Mouse (Mus musculus): ENCODE results near the gene Prr15l.

Prr15l gene

GRCm38 (mm10) chr11:96924861-96925260, 3.0 kb upstream of the Prr15l start:
- DNase-seq, result no peak

- DNase-seq, result no peak
Measured at GRCm38 (mm10) chr11:96925469-96926148, 2.3 kb upstream of the Prr15l start.

GRCm38 (mm10) chr11:96926587-96926986, 1.3 kb upstream of the Prr15l start:
- no peak for DNase-seq

- no peak for DNase-seq
Measured at GRCm38 (mm10) chr11:96928691-96929090, 787 bp downstream of the Prr15l start.

GRCm38 (mm10) chr11:96929096-96929765, 1.3 kb downstream of the Prr15l start:
- peak; percentile 5 for DNase-seq

- no peak for DNase-seq
Measured at GRCm38 (mm10) chr11:96929766-96930331, 1.9 kb downstream of the Prr15l start.

GRCm38 (mm10) chr11:96931327-96932062, 3.6 kb downstream of the Prr15l start:
- DNase-seq, result peak; percentile 3

- DNase-seq, result no peak
Measured at GRCm38 (mm10) chr11:96933562-96934276, 5.8 kb downstream of the Prr15l start.

- peak; percentile 9 for DNase-seq
Measured at GRCm38 (mm10) chr11:96934921-96935356, 7.0 kb downstream of the Prr15l start.

- no peak for DNase-seq
Measured at GRCm38 (mm10) chr11:96935872-96936650, 8.2 kb downstream of the Prr15l start.

GRCm38 (mm10) chr11:96937549-96938425, 9.9 kb downstream of the Prr15l start:
- no peak for DNase-seq

- no peak for DNase-seq
Measured at GRCm38 (mm10) chr11:96938426-96938800, 10.5 kb downstream of the Prr15l start.

- DNase-seq, result no peak
Measured at GRCm38 (mm10) chr11:96940578-96941465, 12.9 kb downstream of the Prr15l start.

GRCm38 (mm10) chr11:96941989-96942590, 14.2 kb downstream of the Prr15l start:
- DNase-seq, result no peak

- DNase-seq, result peak; percentile 96
Measured at GRCm38 (mm10) chr11:96943746-96944304, 15.9 kb downstream of the Prr15l start, which contains the start of gene Pnpo. Pnpo (minus strand) TSS chr11:96943986.

GRCm38 (mm10) chr11:96944844-96945580, 17.1 kb downstream of the Prr15l start:
- DNase-seq, result no peak

GRCm38 (mm10) chr11:96946498-96946897, 18.6 kb downstream of the Prr15l start:
- DNase-seq, result no peak

- DNase-seq, result no peak
Measured at GRCm38 (mm10) chr11:96947849-96948248, 19.9 kb downstream of the Prr15l start.

Data from cerebellum, adult 9-11 months (tissue).